Mouse (Mus musculus) ovary, adult 2 months (tissue): ENCODE measurements around the gene Cfl1. TPM values are rescaled to one million over a fixed set of nuclear protein-coding genes. Genes with fewer than 3 reads are reported as not detected.

ENCODE experiments used
- polyA plus RNA-seq: library from polyadenylated mRNA; depleted of rRNA; stranded (reverse); fragments of >200 nt; gene quantifications from 2 replicates; pipeline ENCODE4 v1.2.3, GENCODE M21; 2012; rRNA removed

Gene Cfl1
- polyA plus RNA-seq = 447 and 670 TPM in 2 replicates

DNA sequence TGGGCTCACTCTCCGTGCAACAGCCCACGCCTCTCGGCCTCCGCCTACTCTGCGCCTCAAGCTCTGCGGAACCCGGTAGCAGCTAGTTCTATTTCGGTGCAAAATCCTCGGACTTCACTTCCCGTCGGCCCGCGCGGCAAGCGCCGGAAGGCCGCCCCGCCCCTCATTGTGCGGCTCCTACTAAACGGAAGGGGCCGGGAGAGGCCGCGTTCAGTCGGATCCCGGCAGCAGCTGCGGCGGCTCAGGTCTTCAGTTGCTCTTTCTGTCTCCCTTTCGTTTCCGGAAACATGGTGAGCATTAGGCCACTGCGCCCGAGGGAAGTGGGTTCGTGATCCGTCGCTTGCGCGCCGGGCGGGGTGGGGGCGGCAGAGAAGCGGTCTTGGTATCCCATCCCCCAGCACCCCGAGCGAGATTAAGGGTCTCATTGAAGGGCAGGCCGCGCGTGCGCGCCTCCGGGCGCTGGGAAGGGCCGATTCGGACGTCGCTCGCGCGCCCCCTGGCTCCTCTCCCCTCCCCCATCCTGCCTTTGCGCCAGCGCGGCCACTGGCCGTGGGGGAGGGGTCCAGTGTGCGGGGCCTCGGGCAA, at the start of gene Cfl1:
Gene Cfl1, plus strand, starts transcription at position 143 of the 585 bp plus-strand sequence.

GRCm38 (mm10) chr19:5447515-5448353, 42.5 kb upstream of the Cfl1 start, which contains the start of gene Fosl1:
Fosl1 (plus strand) TSS chr19:5447547.

DNA sequence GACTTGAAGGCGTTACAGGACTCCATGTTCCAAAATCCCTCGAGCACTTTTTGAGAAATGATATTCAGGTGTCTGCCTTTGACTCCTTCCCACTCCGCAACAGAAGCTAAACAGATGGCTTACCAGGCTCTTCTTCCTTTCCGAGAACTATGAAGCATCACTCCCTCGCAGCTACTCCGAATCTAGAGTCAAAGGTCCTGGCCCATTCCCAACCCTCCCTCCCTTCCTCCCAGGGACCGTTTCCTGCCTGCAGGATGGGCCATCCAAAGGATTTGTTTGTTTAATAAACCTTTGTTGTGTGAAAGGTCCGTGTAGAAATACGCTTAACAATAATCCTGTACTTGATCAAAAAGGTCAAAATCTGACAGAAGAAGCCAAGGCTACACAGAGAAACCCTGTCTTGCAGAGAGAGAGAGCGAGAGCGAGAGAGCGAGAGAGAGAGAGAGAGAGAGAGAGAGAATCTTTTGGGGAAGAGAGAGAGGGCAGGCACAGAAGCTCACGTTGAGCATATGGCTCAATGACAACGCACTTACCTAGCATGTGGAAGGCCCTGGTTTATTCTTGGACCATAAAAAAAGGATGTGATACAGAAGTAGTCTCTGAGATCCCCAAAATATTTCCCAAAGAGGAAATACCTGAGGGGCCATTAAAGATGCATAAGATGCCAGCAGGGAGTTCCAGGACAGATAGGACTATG, 32.4 kb upstream of the Cfl1 start, which contains the start of gene Ccdc85b:
Gene Ccdc85b, minus strand, starts transcription at position 149 of the 697 bp plus-strand sequence.

GRCm38 (mm10) chr19:5460465-5460911, 29.8 kb upstream of the Cfl1 start, which contains the start of gene Fibp:
Fibp (plus strand) TSS chr19:5460615.

DNA sequence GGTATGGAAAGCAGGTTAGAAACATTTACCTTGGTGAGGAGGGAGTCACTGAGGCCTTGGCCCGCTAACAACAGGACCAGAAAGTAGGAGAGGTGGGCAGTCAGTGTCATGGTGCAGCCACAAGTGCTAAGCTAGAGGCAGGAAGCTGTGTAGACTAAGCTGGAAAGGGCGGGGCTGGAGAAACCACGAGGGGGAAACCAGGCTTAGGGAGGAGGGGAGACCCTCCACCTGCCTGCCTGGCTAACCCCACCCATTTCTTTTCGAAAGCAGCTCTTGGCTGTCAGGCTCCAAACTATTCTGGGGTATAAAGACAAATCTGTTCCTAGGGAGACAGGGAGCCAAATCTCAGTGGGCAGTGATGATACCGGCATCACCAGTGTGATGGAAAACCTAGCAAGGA, 21.9 kb upstream of the Cfl1 start, which contains the start of gene Ctsw:
Gene Ctsw, minus strand, starts transcription at position 134 of the 400 bp plus-strand sequence.

GRCm38 (mm10) chr19:5473720-5474119, 16.5 kb upstream of the Cfl1 start, which contains the start of gene Efemp2:
Efemp2 (plus strand) TSS chr19:5473954.

DNA sequence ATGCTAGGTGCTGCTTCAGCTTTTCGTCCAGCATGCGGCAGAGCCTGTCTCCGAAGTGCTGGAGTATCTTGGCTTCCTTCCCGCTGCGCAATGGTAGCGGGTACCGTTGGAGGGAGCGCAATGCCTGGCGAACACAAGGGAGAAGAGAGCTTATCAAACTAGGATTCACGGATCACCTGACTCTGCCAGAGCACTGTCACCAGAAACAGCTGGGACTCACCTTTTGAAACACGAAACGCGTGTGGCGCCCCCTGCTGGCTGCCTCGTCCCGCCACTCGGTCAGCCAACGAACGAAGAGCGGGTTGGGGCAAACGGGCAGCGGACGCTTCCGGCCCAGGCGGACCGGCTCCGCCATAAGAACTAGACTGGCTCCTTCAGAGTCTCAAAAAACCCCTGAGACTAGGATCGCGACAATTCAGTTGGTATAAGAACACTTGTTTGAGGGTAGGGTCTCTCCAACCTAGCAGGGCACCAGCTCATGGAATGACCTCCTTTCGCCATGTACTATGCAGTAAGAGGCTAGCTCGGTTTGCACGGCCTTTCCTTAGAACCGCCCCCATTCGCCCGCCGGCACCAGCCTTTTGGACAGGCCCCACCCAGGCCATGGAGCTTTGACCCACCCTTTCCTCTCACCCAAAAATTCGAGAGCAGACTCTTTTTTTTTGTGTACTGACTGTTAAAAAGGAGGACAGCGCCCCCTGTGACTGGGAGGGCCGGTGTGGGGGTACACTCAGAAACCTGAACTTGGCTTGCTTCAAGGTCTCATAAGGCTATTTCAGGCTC, 2.3 kb upstream of the Cfl1 start, which contains the start of gene Mus81:
Gene Mus81, minus strand, starts transcription at position 635 of the 783 bp plus-strand sequence.

GRCm38 (mm10) chr19:5503687-5504086, 13.4 kb downstream of the Cfl1 start, which contains the start of gene 1700020D05Rik:
1700020D05Rik (minus strand) TSS chr19:5503787.

DNA sequence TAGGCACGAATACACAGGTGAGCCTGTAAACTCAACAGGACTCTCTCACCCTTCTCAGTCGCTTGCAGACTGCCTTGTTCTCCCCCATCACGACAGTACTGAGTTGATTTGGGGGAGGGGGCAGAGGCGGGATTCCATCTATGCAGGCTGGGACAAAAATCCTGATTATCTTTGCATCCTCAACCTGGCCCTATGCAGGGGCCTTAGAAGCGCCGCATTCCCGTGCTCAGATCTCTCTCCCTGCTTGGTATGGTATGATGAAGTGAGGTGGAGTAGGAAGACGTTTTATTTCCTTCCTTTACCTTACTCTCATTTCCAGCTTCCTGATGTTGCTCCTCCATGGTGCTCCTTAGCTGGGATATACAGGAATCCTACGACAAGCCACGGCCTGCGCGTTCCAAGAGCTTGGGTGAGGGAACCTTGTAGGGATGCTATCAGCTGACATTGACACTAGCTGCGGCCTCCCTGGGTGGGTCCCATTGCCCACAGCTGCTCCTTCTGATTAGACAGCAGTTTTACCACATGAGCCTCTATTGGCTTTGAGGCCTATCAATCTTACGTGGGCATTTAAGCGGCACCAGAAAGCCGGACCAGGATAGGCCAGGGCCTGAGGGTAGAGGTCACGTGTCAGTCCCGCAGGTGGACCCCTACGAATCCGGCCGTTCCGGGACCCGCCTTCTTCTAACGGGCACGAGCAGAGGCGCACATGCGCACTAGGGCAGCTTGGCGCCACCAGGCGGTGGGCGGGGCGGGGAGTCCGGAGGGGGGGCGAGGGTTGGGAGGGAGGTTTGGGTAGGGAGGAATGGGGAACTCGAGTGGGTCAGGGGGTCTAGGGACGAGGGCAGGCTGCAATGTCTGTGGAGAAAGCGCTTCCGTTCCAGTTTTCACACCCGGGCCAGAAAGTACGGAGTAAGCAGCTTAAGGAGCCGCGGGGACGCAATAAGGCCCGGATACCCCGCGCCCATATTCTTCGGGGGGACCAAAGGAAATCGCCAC, 20.1 kb downstream of the Cfl1 start, which contains the start of gene Snx32:
Gene Snx32, minus strand, starts transcription at position 508 of the 996 bp plus-strand sequence.

Other genes with a start within 250 kb of the Cfl1 start
- 59.2 and 59.9 TPM in 2 replicates for gene Pacs1, start 217.3 kb upstream of the Cfl1 start, polyA plus RNA-seq
- gene Sf3b2, start 195.0 kb upstream of the Cfl1 start, polyA plus RNA-seq = 146 and 169 TPM in 2 replicates
- gene Gal3st3, start 192.1 kb upstream of the Cfl1 start, polyA plus RNA-seq = 0.67 and 0.79 TPM in 2 replicates
- not detected in 2 replicates for gene Catsper1, start 154.7 kb upstream of the Cfl1 start, polyA plus RNA-seq
- gene Cst6, start 140.9 kb upstream of the Cfl1 start, polyA plus RNA-seq = 7.1 and 12.9 TPM in 2 replicates
- 19.4 and 21.0 TPM in 2 replicates for gene Eif1ad, start 123.7 kb upstream of the Cfl1 start, polyA plus RNA-seq
- 123 and 155 TPM in 2 replicates for gene Banf1, start 123.3 kb upstream of the Cfl1 start, polyA plus RNA-seq
- 15.7 and 18.4 TPM in 2 replicates for gene Sart1, start 101.8 kb upstream of the Cfl1 start, polyA plus RNA-seq
- gene Tsga10ip, start 87.9 kb upstream of the Cfl1 start, polyA plus RNA-seq = 4.9 and 5.6 TPM in 2 replicates
- 86.3 and 111 TPM in 2 replicates for gene Drap1, start 65.5 kb upstream of the Cfl1 start, polyA plus RNA-seq
- gene AI837181, start 65.3 kb upstream of the Cfl1 start, polyA plus RNA-seq = 115 and 124 TPM in 2 replicates
- 4.3 and 7.9 TPM in 2 replicates for gene Fosl1, start 42.9 kb upstream of the Cfl1 start, polyA plus RNA-seq
- 12.3 and 17.9 TPM in 2 replicates for gene Ccdc85b, start 32.6 kb upstream of the Cfl1 start, polyA plus RNA-seq
- 118 and 164 TPM in 2 replicates for gene Fibp, start 29.8 kb upstream of the Cfl1 start, polyA plus RNA-seq
- 1.5 and 2.4 TPM in 2 replicates for gene Ctsw, start 21.9 kb upstream of the Cfl1 start, polyA plus RNA-seq
- gene Efemp2, start 16.5 kb upstream of the Cfl1 start, polyA plus RNA-seq = 205 and 258 TPM in 2 replicates
- gene Mus81, start 2.1 kb upstream of the Cfl1 start, polyA plus RNA-seq = 78.2 and 88.4 TPM in 2 replicates
- 1.00 and 1.3 TPM in 2 replicates for gene 1700020D05Rik, start 13.3 kb downstream of the Cfl1 start, polyA plus RNA-seq
- 17.6 and 19.1 TPM in 2 replicates for gene Snx32, start 20.1 kb downstream of the Cfl1 start, polyA plus RNA-seq
- 0.87 and 1.1 TPM in 2 replicates for gene Ovol1, start 70.2 kb downstream of the Cfl1 start, polyA plus RNA-seq
- 15.5 and 16.1 TPM in 2 replicates for gene Ap5b1, start 77.6 kb downstream of the Cfl1 start, polyA plus RNA-seq
- 93.6 and 93.9 TPM in 2 replicates for gene Rnaseh2c, start 111.4 kb downstream of the Cfl1 start, polyA plus RNA-seq
- gene Kat5, start 119.8 kb downstream of the Cfl1 start, polyA plus RNA-seq = 56.6 and 61.2 TPM in 2 replicates
- 109 and 128 TPM in 2 replicates for gene Rela, start 147.0 kb downstream of the Cfl1 start, polyA plus RNA-seq
- gene Sipa1, start 173.3 kb downstream of the Cfl1 start, polyA plus RNA-seq = 110 and 149 TPM in 2 replicates
- 89.5 and 98.2 TPM in 2 replicates for gene Map3k11, start 198.3 kb downstream of the Cfl1 start, polyA plus RNA-seq
- gene Pcnx3, start 198.5 kb downstream of the Cfl1 start, polyA plus RNA-seq = 260 and 276 TPM in 2 replicates
- gene Kcnk7, start 213.9 kb downstream of the Cfl1 start, polyA plus RNA-seq = 1.7 and 2.6 TPM in 2 replicates
- 69.0 and 78.6 TPM in 2 replicates for gene Ehbp1l1, start 235.9 kb downstream of the Cfl1 start, polyA plus RNA-seq
- gene Fam89b, start 239.2 kb downstream of the Cfl1 start, polyA plus RNA-seq = 391 and 451 TPM in 2 replicates